Mouse (Mus musculus) testis, postnatal 14 days (tissue): ENCODE results near the gene Spint1.

Experiments
- DNase-seq: peaks from one replicate; pipeline ENCODE4 v3.0.0; 2021; ENCODE audit warnings: low spot score

Spint1 gene

GRCm38 (mm10) chr2:119293776-119294390 is 56.7 kb downstream of the Spint1 start:
- DNase-seq: no peak

GRCm38 (mm10) chr2:119294411-119294810 is 57.2 kb downstream of the Spint1 start:
- no peak for DNase-seq

- no peak for DNase-seq
Observed at GRCm38 (mm10) chr2:119296756-119297155, 59.6 kb downstream of the Spint1 start.

GRCm38 (mm10) chr2:119297506-119297905 is 60.3 kb downstream of the Spint1 start:
- DNase-seq: no peak

DNA sequence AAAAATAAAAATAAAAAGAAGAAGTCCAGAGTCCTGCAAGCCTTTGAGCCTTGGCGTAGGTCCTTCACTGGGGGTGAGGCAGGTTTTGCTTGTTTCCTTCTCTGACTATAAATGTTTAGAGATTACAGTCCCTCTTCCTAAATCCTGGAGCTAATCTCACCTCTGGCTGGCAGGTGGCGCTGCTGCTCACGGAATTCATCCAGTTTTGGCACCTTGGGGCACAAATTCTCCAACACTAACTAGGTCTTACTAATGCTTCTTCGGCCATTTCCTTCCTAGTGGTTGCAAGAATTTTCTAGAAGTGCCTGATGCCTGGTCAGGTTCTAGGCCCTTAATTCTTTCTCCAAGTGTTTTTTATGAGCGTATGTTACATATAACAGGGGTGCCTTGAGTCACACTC is 61.2 kb downstream of the Spint1 start:
- no peak for DNase-seq

DNA sequence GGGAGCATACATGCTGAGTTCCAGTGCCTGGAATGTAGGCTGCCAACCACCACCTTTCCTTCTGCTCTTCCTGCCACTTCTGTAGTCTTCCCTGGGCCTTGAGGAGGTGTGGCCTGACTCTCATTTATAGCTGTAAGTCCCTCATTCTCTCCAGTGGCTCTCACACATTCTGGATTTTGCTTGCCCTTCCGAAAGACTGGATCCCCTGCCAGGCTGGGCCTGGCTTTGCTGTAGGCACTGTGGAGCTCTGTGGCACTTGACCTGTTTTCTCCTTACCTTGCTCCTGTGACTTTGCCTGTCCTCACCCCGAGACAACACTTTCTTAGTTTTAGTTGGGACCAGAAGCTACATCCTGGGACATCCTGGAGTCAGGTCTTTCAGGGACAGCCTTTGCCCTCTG is 61.7 kb downstream of the Spint1 start:
- DNase-seq: no peak
